Mouse (Mus musculus) mouse embryonic stem cell (cell line): ENCODE measurements at regions not wholly inside any gene's neighbourhood (a gene's known extent, or its start where the extent isn't known, plus 50 kb on each side); places are given as distances from the start of the nearest gene placed in this dataset.

Experiments used
- in situ Hi-C, 2 experiments: fragments of 300-500 bp; cut with MboI; formaldehyde crosslinking; loops; 1 replicate in 1 of 2; 3 replicates in 1 of 2; pipeline ENCODE4 v1.14.3; 2019 to 2020; ENCODE audit warnings: low sequenced_read_pairs in 2 of 2, low pct_unique_long_range_greater_than_20kb in 1 of 2, mixed read lengths in 1 of 2; ENCODE audit not compliant: unreplicated experiment in 1 of 2

GRCm38 (mm10) chr11:32931018-32931417, 106.6 kb upstream of the Smim23 start:
- in situ Hi-C loops = no loop called here

GRCm38 (mm10) chr11:32928837-32929236, 104.4 kb upstream of the Smim23 start:
- in situ Hi-C loops = no loop called here

- in situ Hi-C loops = no loop called here
Measured at GRCm38 (mm10) chr11:32925421-32926271, 101.2 kb upstream of the Smim23 start.

- in situ Hi-C loops = no loop called here
Measured at GRCm38 (mm10) chr11:32924932-32925331, 100.5 kb upstream of the Smim23 start.

GRCm38 (mm10) chr11:32913071-32913470, 88.7 kb upstream of the Smim23 start:
- in situ Hi-C loops = no loop called here

- in situ Hi-C loops = no loop called here
Measured at GRCm38 (mm10) chr11:32911791-32912190, 87.4 kb upstream of the Smim23 start.

GRCm38 (mm10) chr11:32908723-32909411, 84.5 kb upstream of the Smim23 start:
- in situ Hi-C loops = no loop called here

- in situ Hi-C loops = no loop called here
Measured at GRCm38 (mm10) chr11:32907520-32908233, 83.3 kb upstream of the Smim23 start.

- in situ Hi-C loops = no loop called here
Measured at GRCm38 (mm10) chr11:32903970-32904369, 79.6 kb upstream of the Smim23 start.

- in situ Hi-C loops = no loop called here
Measured at GRCm38 (mm10) chr11:32903389-32903788, 79.0 kb upstream of the Smim23 start.

- in situ Hi-C loops = no loop called here
Measured at GRCm38 (mm10) chr11:32902923-32903322, 78.5 kb upstream of the Smim23 start.

- in situ Hi-C loops = no loop called here
Measured at GRCm38 (mm10) chr11:32900437-32900836, 76.0 kb upstream of the Smim23 start.

GRCm38 (mm10) chr11:32899604-32900216, 75.3 kb upstream of the Smim23 start:
- in situ Hi-C loops = no loop called here

GRCm38 (mm10) chr11:32895400-32895799, 71.0 kb upstream of the Smim23 start:
- in situ Hi-C loops = no loop called here

- in situ Hi-C loops = no loop called here
Measured at GRCm38 (mm10) chr11:32893146-32893903, 68.9 kb upstream of the Smim23 start.

- in situ Hi-C loops = no loop called here
Measured at GRCm38 (mm10) chr11:32892496-32892895, 68.1 kb upstream of the Smim23 start.

- in situ Hi-C loops = no loop called here
Measured at GRCm38 (mm10) chr11:32889248-32889647, 64.8 kb upstream of the Smim23 start.

GRCm38 (mm10) chr11:32884744-32885143, 60.3 kb upstream of the Smim23 start:
- in situ Hi-C loops = no loop called here
